Mouse (Mus musculus): ENCODE results near the gene Cwc15. TPM values are rescaled to one million over a fixed set of nuclear protein-coding genes. Genes with fewer than 3 reads are reported as not detected.

The Cwc15 gene
- polyA plus RNA-seq, 2 experiments from 2014 or later, result 232 to 234 TPM

- ATAC-seq, result no peak
These were observed 47.9 kb downstream of the Cwc15 start for GRCm38 (mm10) chr9:14548366-14548761.

DNA sequence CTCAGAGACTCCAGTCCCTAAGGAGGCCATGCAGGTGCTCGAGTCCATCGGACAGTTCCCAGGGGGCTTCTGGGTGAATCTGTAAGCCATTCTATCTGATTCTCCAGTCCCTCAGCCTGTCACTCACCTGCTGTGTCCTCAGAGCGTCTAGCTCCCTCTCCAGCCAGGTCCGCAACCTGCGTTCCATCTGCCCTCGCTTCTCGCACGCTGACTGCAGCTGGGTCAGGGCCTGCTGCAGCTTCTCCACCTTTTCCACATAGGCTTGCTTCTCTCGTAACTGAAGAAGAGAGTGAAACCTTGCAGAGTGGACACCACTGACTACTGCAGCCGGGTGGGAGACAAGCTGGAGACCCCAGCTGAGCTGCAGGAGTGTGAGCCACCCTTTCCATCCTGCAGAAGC, 57.9 kb downstream of the Cwc15 start:
- no peak for ATAC-seq

DNA sequence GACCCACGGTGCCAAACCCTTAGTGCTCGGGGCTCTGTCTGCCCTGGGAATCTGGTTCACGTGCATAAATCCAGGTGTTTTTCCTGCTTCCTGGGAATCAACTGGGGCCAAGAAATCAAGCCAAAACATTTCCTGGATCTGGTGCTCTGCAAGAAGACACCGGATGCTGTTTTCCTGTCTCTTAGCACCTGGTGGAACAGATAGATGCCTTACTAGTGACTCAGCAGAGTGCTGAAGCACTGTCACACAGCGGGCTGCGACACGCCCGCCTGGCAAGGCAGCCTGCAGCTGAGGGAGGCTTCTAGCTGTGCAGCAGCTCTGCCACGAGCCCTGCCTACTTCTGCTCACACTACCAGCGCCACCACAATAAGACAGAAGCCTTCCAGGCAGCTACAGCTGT, 59.0 kb downstream of the Cwc15 start:
- ATAC-seq, result no peak

DNA sequence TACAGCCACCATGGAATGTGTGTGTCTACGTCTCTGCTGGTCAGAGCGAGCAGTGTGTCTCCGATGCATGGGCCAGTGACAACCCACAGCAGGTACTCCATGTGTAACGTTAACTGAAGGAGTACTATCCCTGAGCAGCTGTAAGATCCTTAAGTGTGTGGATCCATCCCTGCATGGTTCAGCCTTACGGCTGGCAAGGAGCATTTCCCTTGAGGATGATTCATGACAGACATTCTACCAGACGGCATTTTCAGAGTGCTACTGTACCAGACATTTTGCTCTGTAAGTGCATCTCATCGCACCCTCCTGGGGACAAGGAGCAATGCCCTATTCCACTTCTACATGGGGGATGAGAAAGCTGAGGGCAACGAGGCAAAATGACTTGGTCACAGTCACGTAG, 59.6 kb downstream of the Cwc15 start:
- no peak for ATAC-seq

Other genes with a start within 250 kb of the Cwc15 start
- 10 to 100 TPM; 20.9 to 21.9 TPM for gene Sesn3, start 225.6 kb upstream of the Cwc15 start, polyA plus RNA-seq (2017; shearing (Covaris generic))
- 10 to 100 TPM; 33.4 to 39.9 TPM for gene Endod1, start 119.1 kb upstream of the Cwc15 start, polyA plus RNA-seq (2017; shearing (Covaris generic))
- gene Kdm4d, start 135 bp upstream of the Cwc15 start, polyA plus RNA-seq (2017; shearing (Covaris generic)), result 1 to 10 TPM; 1.8 to 2.7 TPM
- under 1 TPM; 0.32 to 0.57 TPM for gene Amotl1, start 144.4 kb downstream of the Cwc15 start, polyA plus RNA-seq (2017; shearing (Covaris generic))
- gene Piwil4, start 240.1 kb downstream of the Cwc15 start, polyA plus RNA-seq (2017; shearing (Covaris generic)), result under 1 TPM in 1 of 2 experiments, not detected in 1; 0.45 TPM

Measured in activated CD4-positive, CD25-positive, alpha-beta regulatory T cell, adult 4 months (primary cell).